Mouse (Mus musculus): ENCODE data around the gene Zfp119a. TPM values are rescaled to one million over a fixed set of nuclear protein-coding genes. Genes with fewer than 3 reads are reported as not detected.

Zfp119a gene
- polyA plus RNA-seq, 1 experiment from 2014 or later = 9.9 TPM

GRCm38 (mm10) chr17:55877184-55877583 is 1.5 kb downstream of the Zfp119a start:
- Histone ChIP-seq H3K4me2 (ENCODE audit: low read depth, low read length, severe bottlenecking) (no peak overlapping the region), H3K9ac (ENCODE audit: low read length) (no peak overlapping the region)

GRCm38 (mm10) chr17:55843067-55843466 is 35.7 kb downstream of the Zfp119a start:
- no peak for DNase-seq (ENCODE audit: low spot score)
- Histone ChIP-seq H3K9ac (ENCODE audit: low read length) (no peak overlapping the region), H3K36me3 (ENCODE audit: control insufficient read depth, insufficient read depth, low read length) (no peaks in the 10 kb centered on the region), H3K4me2 (ENCODE audit: low read depth, low read length, severe bottlenecking) (no peak overlapping the region), H3K4me3 (ENCODE audit: low read depth, low read length) (no peak overlapping the region), H3K27ac (ENCODE audit: low read depth, low read length) (no peak overlapping the region), H3K4me1 (replicated peaks; ENCODE audit: control insufficient read depth, insufficient read depth, low read length) (no peaks in the 10 kb centered on the region), H3K27me3 (ENCODE audit: control insufficient read depth, insufficient read depth, low read length) (no peaks in the 10 kb centered on the region), H3K9me3 (ENCODE audit: control insufficient read depth, low read length) (no peaks in the 10 kb centered on the region)
- 94% methylated on average over 4 of the region's 4 CpGs for WGBS
- no peak for ATAC-seq (replicated peaks; ENCODE audit: low FRiP score)

More at GRCm38 (mm10) chr17:55877184-55877583, 1.5 kb downstream of the Zfp119a start:
- 94% methylated on average over 4 of the region's 4 CpGs for WGBS
- ATAC-seq (replicated peaks; ENCODE audit: low FRiP score) (no peak), DNase-seq (ENCODE audit: low spot score) (no peak)
- H3K27ac ChIP-seq (ENCODE audit: low read depth, low read length) = no peak overlapping the region
- no peaks in the 10 kb centered on the region for H3K4me1 ChIP-seq (replicated peaks; ENCODE audit: control insufficient read depth, insufficient read depth, low read length)
- no peaks in the 10 kb centered on the region for H3K36me3 ChIP-seq (ENCODE audit: control insufficient read depth, insufficient read depth, low read length)
- H3K9me3 ChIP-seq (ENCODE audit: control insufficient read depth, low read length) = no peaks in the 10 kb centered on the region
- H3K27me3 ChIP-seq (ENCODE audit: control insufficient read depth, insufficient read depth, low read length) = no peaks in the 10 kb centered on the region
- H3K4me3 ChIP-seq (ENCODE audit: low read depth, low read length) = no peak overlapping the region

GRCm38 (mm10) chr17:55821566-55821965 is 57.2 kb downstream of the Zfp119a start:
- WGBS = 79% methylated on average over 1 of the region's 1 CpGs
- no peak overlapping the region for H3K4me3 ChIP-seq (ENCODE audit: low read depth, low read length)
- no peak for ATAC-seq (replicated peaks; ENCODE audit: low FRiP score)
- H3K36me3 ChIP-seq (ENCODE audit: control insufficient read depth, insufficient read depth, low read length) = no peaks in the 10 kb centered on the region
- no peak overlapping the region for H3K27ac ChIP-seq (ENCODE audit: low read depth, low read length)
- no peak for DNase-seq (ENCODE audit: low spot score)
- no peaks in the 10 kb centered on the region for H3K27me3 ChIP-seq (ENCODE audit: control insufficient read depth, insufficient read depth, low read length)
- no peaks in the 10 kb centered on the region for H3K4me1 ChIP-seq (replicated peaks; ENCODE audit: control insufficient read depth, insufficient read depth, low read length)
- H3K9ac ChIP-seq (ENCODE audit: low read length) = no peak overlapping the region
- no peaks in the 10 kb centered on the region for H3K9me3 ChIP-seq (ENCODE audit: control insufficient read depth, low read length)
- no peak overlapping the region for H3K4me2 ChIP-seq (ENCODE audit: low read depth, low read length, severe bottlenecking)

- Histone ChIP-seq H3K9ac (ENCODE audit: low read length) (no peak overlapping the region), H3K27ac (ENCODE audit: low read depth, low read length) (no peak overlapping the region), H3K36me3 (ENCODE audit: control insufficient read depth, insufficient read depth, low read length) (no peaks in the 10 kb centered on the region), H3K4me1 (replicated peaks; ENCODE audit: control insufficient read depth, insufficient read depth, low read length) (no peaks in the 10 kb centered on the region), H3K27me3 (ENCODE audit: control insufficient read depth, insufficient read depth, low read length) (no peaks in the 10 kb centered on the region), H3K4me3 (ENCODE audit: low read depth, low read length) (no peak overlapping the region), H3K9me3 (ENCODE audit: control insufficient read depth, low read length) (no peaks in the 10 kb centered on the region), H3K4me2 (ENCODE audit: low read depth, low read length, severe bottlenecking) (no peak overlapping the region)
- no peak for ATAC-seq (replicated peaks; ENCODE audit: low FRiP score)
- DNase-seq (ENCODE audit: low spot score) = no peak
- 87% methylated on average over 4 of the region's 4 CpGs for WGBS
Measured at GRCm38 (mm10) chr17:55816853-55817252, 61.9 kb downstream of the Zfp119a start.

Other genes starting within 250 kb of the Zfp119a start
- 13.1 and 14.1 TPM in 2 replicates for gene Pot1b, start 166.3 kb downstream of the Zfp119a start, polyA plus RNA-seq (2014; fragmentation: Nextera tagmentation; extraction: Ambion mirVana)
- 0.07 and 0.12 TPM in 2 replicates for gene Adgre4, start 128.9 kb downstream of the Zfp119a start, polyA plus RNA-seq (2014; fragmentation: Nextera tagmentation; extraction: Ambion mirVana)
- gene Zfp959, start 13.2 kb upstream of the Zfp119a start, polyA plus RNA-seq (2014; fragmentation: Nextera tagmentation; extraction: Ambion mirVana) = 14.4 and 14.5 TPM in 2 replicates
- gene Zfp119b, start 70.6 kb upstream of the Zfp119a start, polyA plus RNA-seq (2014; fragmentation: Nextera tagmentation; extraction: Ambion mirVana) = 5.5 and 8.5 TPM in 2 replicates
- 2.0 and 2.1 TPM in 2 replicates for gene Ebi3, start 73.7 kb upstream of the Zfp119a start, polyA plus RNA-seq (2014; fragmentation: Nextera tagmentation; extraction: Ambion mirVana)
- 27.4 and 28.2 TPM in 2 replicates for gene Yju2, start 80.2 kb upstream of the Zfp119a start, polyA plus RNA-seq (2014; fragmentation: Nextera tagmentation; extraction: Ambion mirVana)
- 65.1 and 77.9 TPM in 2 replicates for gene Shd, start 91.5 kb upstream of the Zfp119a start, polyA plus RNA-seq (2014; fragmentation: Nextera tagmentation; extraction: Ambion mirVana)
- gene Fsd1, start 107.6 kb upstream of the Zfp119a start, polyA plus RNA-seq (2014; fragmentation: Nextera tagmentation; extraction: Ambion mirVana) = 61.9 and 71.1 TPM in 2 replicates
- gene Stap2, start 126.7 kb upstream of the Zfp119a start, polyA plus RNA-seq (2014; fragmentation: Nextera tagmentation; extraction: Ambion mirVana) = 5.3 and 6.4 TPM in 2 replicates
- gene Mpnd, start 126.8 kb upstream of the Zfp119a start, polyA plus RNA-seq (2014; fragmentation: Nextera tagmentation; extraction: Ambion mirVana) = 164 and 191 TPM in 2 replicates
- 129 and 133 TPM in 2 replicates for gene Sh3gl1, start 157.7 kb upstream of the Zfp119a start, polyA plus RNA-seq (2014; fragmentation: Nextera tagmentation; extraction: Ambion mirVana)
- 38.0 and 38.6 TPM in 2 replicates for gene Chaf1a, start 161.5 kb upstream of the Zfp119a start, polyA plus RNA-seq (2014; fragmentation: Nextera tagmentation; extraction: Ambion mirVana)
- gene Ubxn6, start 196.1 kb upstream of the Zfp119a start, polyA plus RNA-seq (2014; fragmentation: Nextera tagmentation; extraction: Ambion mirVana) = 39.0 and 43.2 TPM in 2 replicates
- gene Hdgfl2, start 200.7 kb upstream of the Zfp119a start, polyA plus RNA-seq (2014; fragmentation: Nextera tagmentation; extraction: Ambion mirVana) = 150 and 152 TPM in 2 replicates
- gene Plin4, start 230.9 kb upstream of the Zfp119a start, polyA plus RNA-seq (2014; fragmentation: Nextera tagmentation; extraction: Ambion mirVana) = 0.07 TPM in 2 replicates
- gene Plin5, start 238.7 kb upstream of the Zfp119a start, polyA plus RNA-seq (2014; fragmentation: Nextera tagmentation; extraction: Ambion mirVana) = 0.21 TPM in 1 of 2 replicates, not detected in the other
- gene Lrg1, start 243.1 kb upstream of the Zfp119a start, polyA plus RNA-seq (2014; fragmentation: Nextera tagmentation; extraction: Ambion mirVana) = 0.17 and 0.51 TPM in 2 replicates

Data from forebrain, embryonic 11.5 days (tissue).